Comparison of ENCODE assay signal across 14 mouse cellular contexts in the genomic region with DNA sequence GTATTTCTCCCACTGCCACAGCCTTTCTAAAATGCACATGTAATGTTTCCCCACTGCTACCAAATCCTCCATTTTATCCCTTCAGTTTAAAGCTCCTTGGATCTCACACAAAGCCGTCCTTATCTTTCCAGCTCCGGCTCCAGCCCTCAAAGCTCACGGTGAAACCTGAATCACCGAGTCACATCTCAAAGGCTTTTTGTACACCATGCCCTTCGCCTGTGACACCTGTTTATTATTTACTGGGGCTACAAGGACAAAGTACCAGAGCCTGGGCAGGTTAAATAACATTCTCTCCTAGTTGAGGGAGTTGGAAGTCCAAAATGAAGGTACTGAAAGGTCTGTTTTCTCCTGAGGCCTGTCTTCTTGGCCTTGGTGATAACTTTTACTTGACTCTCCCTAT. TPM values are rescaled to one million over a fixed set of nuclear protein-coding genes. Genes with fewer than 3 reads are reported as not detected.
A peak's percentile ranks its signal among the peaks of the same experiment; 100 is the strongest.
DNase-seq lines count a peak whose midpoint lies in the region; ATAC-seq and TF ChIP-seq lines count a peak whose summit lies in the region.
"Had no signal": no experiment of that assay in that cellular context is flagged by ENCODE, and none has a peak within 500 bp of the region (broad histone marks: within the 10 kb centered on the region; RNA-seq: fewer than 3 reads in every experiment).

No protein-coding gene starts in this region.

- TF ChIP-seq EP300 in heart, adult 2 months (IDR thresholded peaks at IDR 0.05; ENCODE audit: insufficient read depth, low read depth, low read length), result no peak
- TF ChIP-seq EP300 in stomach, postnatal 0 days (optimal IDR thresholded peaks at IDR 0.05), result no peak

- H3K27ac ChIP-seq in heart, adult 2 months, result peak overlapping the region; percentile 92
- H3K27ac ChIP-seq in kidney, embryonic 14.5 days (ENCODE audit: low read depth, low read length), result no peak overlapping the region
- H3K27ac ChIP-seq in liver, adult 2 months (replicated peaks; ENCODE audit: insufficient read depth, low read depth, low read length), result peak overlapping the region; percentile 35
- no peak overlapping the region for H3K27ac ChIP-seq in stomach, postnatal 0 days (replicated peaks)
- H3K27ac ChIP-seq: hindbrain, embryonic 15.5 days; midbrain, embryonic 15.5 days; neural tube, embryonic 12.5 days had no signal

- ATAC-seq in kidney, embryonic 14.5 days (ENCODE audit: low FRiP score, low TSS enrichment), result no peak
- ATAC-seq in stomach, postnatal 0 days (ENCODE audit: low FRiP score, low TSS enrichment), result no peak
- ATAC-seq in cerebellum, adult (ENCODE audit: insufficient number of reproducible peaks, low FRiP score, low TSS enrichment), result no peak
- ATAC-seq: midbrain, embryonic 15.5 days had no signal

- H3K4me3 ChIP-seq in heart, adult 2 months, result no peak overlapping the region
- no peak overlapping the region for H3K4me3 ChIP-seq in kidney, embryonic 14.5 days (ENCODE audit: low read length)
- no peak overlapping the region for H3K4me3 ChIP-seq in liver, adult 2 months (ENCODE audit: insufficient read depth, low read depth, low read length)
- H3K4me3 ChIP-seq in stomach, postnatal 0 days (ENCODE audit: low read depth, low read length), result no peak overlapping the region
- H3K4me3 ChIP-seq: hindbrain, embryonic 15.5 days; midbrain, embryonic 15.5 days; neural tube, embryonic 12.5 days had no signal

- H3K27me3 ChIP-seq in heart, adult 2 months (ENCODE audit: control insufficient read depth, insufficient read depth, low read length), result no peaks in the 10 kb centered on the region
- H3K27me3 ChIP-seq in kidney, embryonic 14.5 days (ENCODE audit: control insufficient read depth, insufficient read depth, low read length), result no peaks in the 10 kb centered on the region
- H3K27me3 ChIP-seq in liver, adult 2 months (ENCODE audit: control insufficient read depth, insufficient read depth, low read length), result no peaks in the 10 kb centered on the region
- no peaks in the 10 kb centered on the region for H3K27me3 ChIP-seq in stomach, postnatal 0 days (ENCODE audit: control insufficient read depth, insufficient read depth, low read length)
- H3K27me3 ChIP-seq: hindbrain, embryonic 15.5 days; midbrain, embryonic 15.5 days; neural tube, embryonic 12.5 days had no signal

- no peaks in the 10 kb centered on the region for H3K9me3 ChIP-seq in kidney, embryonic 14.5 days (ENCODE audit: control insufficient read depth, low read length)
- no peaks in the 10 kb centered on the region for H3K9me3 ChIP-seq in stomach, postnatal 0 days (ENCODE audit: control insufficient read depth, low read length)
- H3K9me3 ChIP-seq: hindbrain, embryonic 15.5 days; midbrain, embryonic 15.5 days; neural tube, embryonic 12.5 days had no signal

- TF ChIP-seq CTCF in heart, adult 2 months (IDR thresholded peaks at IDR 0.05), result no peak
- no peak for TF ChIP-seq CTCF in liver, adult 2 months (IDR thresholded peaks at IDR 0.05; ENCODE audit: low read depth, low read length)
- TF ChIP-seq CTCF in stomach, postnatal 0 days (IDR thresholded peaks at IDR 0.05; ENCODE audit: low read depth), result no peak

- no peak for DNase-seq in heart, adult 2 months
- DNase-seq in heart, postnatal 25 days (ENCODE audit: low spot score), result no peak
- peak; percentile 34 for DNase-seq in kidney, adult 18-20 months
- DNase-seq in liver, adult 2 months (ENCODE audit: extremely low read depth, low read depth, low spot score), result peak; percentile 70
- peak; percentile 34 for DNase-seq in stomach, postnatal 0 days (ENCODE audit: low spot score)
- no peak for DNase-seq in thymus, postnatal 36 days
- DNase-seq: cerebellum, adult 8-10 months; lung, adult 2 months; thymus, adult 18-20 months had no signal

- 40% methylated on average over 5 of the region's 5 CpGs for WGBS in heart, adult 2 months
- 72% methylated on average over 5 of the region's 5 CpGs for WGBS in kidney, embryonic 14.5 days
- WGBS in liver, adult 2 months, result 34% methylated on average over 5 of the region's 5 CpGs
- 61% methylated on average over 5 of the region's 5 CpGs for WGBS in stomach, postnatal 0 days

- H3K4me2 ChIP-seq in kidney, embryonic 14.5 days (replicated peaks; ENCODE audit: low read depth, low read length), result no peak overlapping the region
- no peak overlapping the region for H3K4me2 ChIP-seq in stomach, postnatal 0 days (replicated peaks; ENCODE audit: low read depth)
- H3K4me2 ChIP-seq: hindbrain, embryonic 15.5 days; midbrain, embryonic 15.5 days; neural tube, embryonic 12.5 days had no signal

- H3K79me2 ChIP-seq in heart, adult 2 months (replicated peaks; ENCODE audit: control insufficient read depth, insufficient read depth, low read length), result peaks cover 6% of the 10 kb centered on the region
- H3K79me2 ChIP-seq in liver, adult 2 months (ENCODE audit: control insufficient read depth, insufficient read depth, low read length), result peaks cover 13% of the 10 kb centered on the region; the same call in 1 of the 2 replicates

- H3K9ac ChIP-seq in heart, adult 2 months (ENCODE audit: low read depth, low read length), result no peak overlapping the region
- no peak overlapping the region for H3K9ac ChIP-seq in kidney, embryonic 14.5 days (ENCODE audit: low read depth, low read length)
- H3K9ac ChIP-seq in liver, adult 2 months (ENCODE audit: low read depth, low read length), result 0 out of 2 replicates have a peak overlapping the region, but pooled peaks have one; percentile 19
- no peak overlapping the region for H3K9ac ChIP-seq in stomach, postnatal 0 days (ENCODE audit: low read length)
- H3K9ac ChIP-seq: hindbrain, embryonic 15.5 days; midbrain, embryonic 15.5 days; neural tube, embryonic 12.5 days had no signal

- H3K4me1 ChIP-seq in heart, adult 2 months (ENCODE audit: control insufficient read depth, insufficient read depth, low read length), result peaks cover 12% of the 10 kb centered on the region
- peaks cover 6% of the 10 kb centered on the region for H3K4me1 ChIP-seq in kidney, embryonic 14.5 days (ENCODE audit: control insufficient read depth, insufficient read depth, low read length)
- H3K4me1 ChIP-seq in liver, adult 2 months (ENCODE audit: control insufficient read depth, insufficient read depth, low read length), result peaks cover 2% of the 10 kb centered on the region
- H3K4me1 ChIP-seq in stomach, postnatal 0 days (replicated peaks; ENCODE audit: control insufficient read depth, insufficient read depth), result no peaks in the 10 kb centered on the region

- TF ChIP-seq POLR2A in heart, adult 2 months (IDR thresholded peaks at IDR 0.05; ENCODE audit: insufficient read depth, low read depth, low read length), result no peak
- no peak for TF ChIP-seq POLR2A in liver, adult 2 months (IDR thresholded peaks at IDR 0.05; ENCODE audit: extremely low read depth, insufficient read depth, low read length)

- intact Hi-C loops in heart, adult 2 months (cut with DNase I), result loop anchor here (5.0 to 10.0 kb wide), 4 partner anchors 63 to 265 kb away; partner anchors contain the start of genes Als2 and Cflar
- intact Hi-C loops in heart, postnatal 25 days (cut with DNase I), result loop anchor here (5.0 to 10.0 kb wide), 2 partner anchors 147 to 385 kb away; partner anchors contain the start of genes Fam126b and Ndufb3

- H3K36me3 ChIP-seq in heart, adult 2 months (ENCODE audit: control insufficient read depth, insufficient read depth, low read length), result peaks cover 25% of the 10 kb centered on the region
- H3K36me3 ChIP-seq in kidney, embryonic 14.5 days (ENCODE audit: control insufficient read depth, insufficient read depth, low read length), result no peaks in the 10 kb centered on the region
- H3K36me3 ChIP-seq in liver, adult 2 months (ENCODE audit: control insufficient read depth, insufficient read depth, low read length), result no peaks in the 10 kb centered on the region
- no peaks in the 10 kb centered on the region for H3K36me3 ChIP-seq in stomach, postnatal 0 days (ENCODE audit: control insufficient read depth, insufficient read depth, low read length)
- H3K36me3 ChIP-seq: hindbrain, embryonic 15.5 days; midbrain, embryonic 15.5 days; neural tube, embryonic 12.5 days had no signal

RNA-seq across cellular contexts. Expression of gene Trak2, which starts 3.2 kb away (rescaled TPM):
- 100 to 1,000 TPM; 179 to 232 TPM for total RNA-seq in heart, adult 2 months (2021)
- 71.4 and 94.1 TPM in 2 replicates for polyA plus RNA-seq in heart, adult 2 months (2012; rRNA removed)
- 100 to 1,000 TPM; 185 to 192 TPM for total RNA-seq in heart, postnatal 25 days (2021)
- 8.2 and 15.7 TPM in 2 replicates for polyA plus RNA-seq in kidney, embryonic 14.5 days (2014; fragmentation: Nextera tagmentation; extraction: Ambion mirVana)
- 9.1 and 9.7 TPM in 2 replicates for total RNA-seq in liver, adult 2 months (2014; rRNA removed)
- polyA plus RNA-seq in liver, adult 2 months (2012; rRNA removed), result 5.5 and 8.6 TPM in 2 replicates
- polyA plus RNA-seq in stomach, postnatal 0 days (2015; fragmentation: Nextera tagmentation; extraction: Ambion mirVana), result 7.3 and 8.7 TPM in 2 replicates

RNA-seq across cellular contexts. Expression of gene Stradb, which starts 3.3 kb away (rescaled TPM):
- 10 to 100 TPM; 61.3 to 81.4 TPM for total RNA-seq in heart, adult 2 months (2021)
- polyA plus RNA-seq in heart, adult 2 months (2012; rRNA removed), result 28.5 and 47.3 TPM in 2 replicates
- 10 to 100 TPM; 55.0 to 57.1 TPM for total RNA-seq in heart, postnatal 25 days (2021)
- polyA plus RNA-seq in kidney, embryonic 14.5 days (2014; fragmentation: Nextera tagmentation; extraction: Ambion mirVana), result 24.1 and 24.9 TPM in 2 replicates
- total RNA-seq in liver, adult 2 months (2014; rRNA removed), result 16.3 and 22.6 TPM in 2 replicates
- polyA plus RNA-seq in liver, adult 2 months (2012; rRNA removed), result 18.2 and 18.6 TPM in 2 replicates
- polyA plus RNA-seq in stomach, postnatal 0 days (2015; fragmentation: Nextera tagmentation; extraction: Ambion mirVana), result 17.4 and 18.5 TPM in 2 replicates

Comparison
In these comparisons a context has a peak if more than half of its experiments do, and no peak if none do; other contexts are left out.
1. DNase-seq: peak in kidney, adult 18-20 months (single experiment), liver, adult 2 months (single experiment) and stomach, postnatal 0 days (single experiment); none in heart, adult 2 months (0 of 2), heart, postnatal 25 days (single experiment) and thymus, postnatal 36 days (0 of 2).
2. H3K27ac ChIP-seq: peak in heart, adult 2 months (single experiment) and liver, adult 2 months (single experiment); none in kidney, embryonic 14.5 days (single experiment) and stomach, postnatal 0 days (single experiment).